Mouse (Mus musculus) adrenal gland, adult 2 months (tissue): Measurements from ENCODE around the gene Mlxip. TPM values are rescaled to one million over a fixed set of nuclear protein-coding genes. Genes with fewer than 3 reads are reported as not detected.

ENCODE experiments used
- DNase-seq: peaks from one replicate; pipeline ENCODE4 v3.0.0; 2021
- polyA plus RNA-seq: library from polyadenylated mRNA; depleted of rRNA; stranded (reverse); fragments of >200 nt; gene quantifications from 2 replicates; pipeline ENCODE4 v1.2.3, GENCODE M21; 2012
- total RNA-seq, 2 experiments: library from RNA; stranded (reverse); gene quantifications; 2 replicates each; pipeline ENCODE4 v1.2.3; 2021

Gene Mlxip
- total and polyA plus RNA-seq, 3 experiments, result 15.2 to 45.5 (median 27.4) TPM

- DNase-seq, result peak; percentile 70
Observed at GRCm38 (mm10) chr5:123381968-123382367, 12.6 kb upstream of the Mlxip start.

DNA sequence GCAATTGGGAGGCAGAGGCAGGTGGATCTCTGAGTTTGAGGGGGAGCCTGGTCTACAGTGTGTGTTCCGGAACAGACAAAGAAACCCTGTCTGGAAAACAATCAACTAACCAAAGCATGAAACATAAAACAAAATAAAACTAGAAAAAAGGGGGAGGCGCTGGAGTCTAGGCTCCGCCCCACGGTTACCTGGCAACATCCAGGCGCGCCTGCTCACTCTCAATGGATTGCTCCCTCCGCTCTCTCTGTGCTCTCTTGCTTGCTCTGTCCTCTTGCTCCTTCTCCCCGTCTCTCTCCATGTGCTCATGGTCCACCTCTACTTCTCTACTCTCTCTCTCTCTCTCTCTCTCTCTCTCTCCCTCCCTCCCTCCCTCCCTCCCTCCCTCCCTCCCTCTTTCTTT is 11.9 kb upstream of the Mlxip start:
- DNase-seq, result no peak

- no peak for DNase-seq
Observed at GRCm38 (mm10) chr5:123388452-123388851, 6.1 kb upstream of the Mlxip start.

GRCm38 (mm10) chr5:123390536-123391441 is 3.8 kb upstream of the Mlxip start:
- DNase-seq, result no peak

GRCm38 (mm10) chr5:123391442-123391809 is 3.2 kb upstream of the Mlxip start:
- peak; percentile 60 for DNase-seq

DNA sequence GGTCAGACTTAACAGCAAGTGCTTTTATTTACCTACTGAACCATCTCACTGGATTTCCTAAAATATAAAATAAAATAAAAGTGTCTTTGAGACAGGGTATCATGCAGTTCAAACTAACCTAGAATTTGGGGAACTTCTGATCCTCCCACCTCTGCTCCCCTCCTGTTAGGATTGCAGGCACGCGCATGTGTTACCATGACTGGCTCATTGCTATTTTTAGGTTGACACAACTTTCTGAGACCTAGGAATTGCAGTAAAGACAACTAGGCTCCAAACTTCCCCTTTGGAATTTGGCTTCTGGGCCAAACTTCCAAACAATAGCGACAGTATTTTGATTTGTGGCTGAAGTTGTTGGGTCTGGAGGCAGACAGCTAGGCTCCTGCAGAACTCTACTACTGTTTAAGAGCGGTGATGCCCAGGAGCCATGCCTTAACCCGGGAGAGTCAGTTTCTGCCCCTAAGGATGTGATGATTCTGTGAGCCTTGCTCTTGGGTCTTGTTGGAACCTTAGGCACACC is 754 bp upstream of the Mlxip start:
- no peak for DNase-seq

GRCm38 (mm10) chr5:123394957-123395881 is 621 bp downstream of the Mlxip start:
- DNase-seq, result peak; percentile 49

DNA sequence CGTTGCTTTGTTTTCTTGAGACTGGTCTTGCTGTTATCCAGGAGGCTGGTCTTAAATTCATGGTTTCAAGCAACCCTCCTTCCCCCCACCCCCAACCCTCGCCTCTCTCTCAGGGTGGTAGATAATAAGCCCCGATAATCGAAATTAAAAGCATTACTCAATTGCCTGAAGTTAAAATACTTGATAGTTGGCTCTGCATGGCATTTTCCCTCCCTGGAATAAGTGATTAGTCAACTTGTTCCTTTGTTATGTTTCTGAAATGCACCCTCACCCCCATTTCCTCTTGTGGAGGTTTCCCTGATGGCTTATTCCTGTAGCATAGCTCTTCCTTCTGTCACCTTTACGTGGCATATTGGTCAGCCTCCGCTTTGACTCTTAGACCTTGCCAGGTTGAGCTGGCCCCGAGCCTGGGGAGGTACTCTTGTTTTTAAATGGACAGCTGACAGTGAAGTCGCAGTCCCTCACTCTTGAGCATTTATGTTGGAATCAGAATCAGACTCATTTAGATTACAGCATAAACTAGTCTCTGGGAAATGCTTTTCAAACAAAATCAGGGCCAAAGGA is 2.4 kb downstream of the Mlxip start:
- no peak for DNase-seq

- no peak for DNase-seq
Observed at GRCm38 (mm10) chr5:123397786-123398185, 3.2 kb downstream of the Mlxip start.

DNA sequence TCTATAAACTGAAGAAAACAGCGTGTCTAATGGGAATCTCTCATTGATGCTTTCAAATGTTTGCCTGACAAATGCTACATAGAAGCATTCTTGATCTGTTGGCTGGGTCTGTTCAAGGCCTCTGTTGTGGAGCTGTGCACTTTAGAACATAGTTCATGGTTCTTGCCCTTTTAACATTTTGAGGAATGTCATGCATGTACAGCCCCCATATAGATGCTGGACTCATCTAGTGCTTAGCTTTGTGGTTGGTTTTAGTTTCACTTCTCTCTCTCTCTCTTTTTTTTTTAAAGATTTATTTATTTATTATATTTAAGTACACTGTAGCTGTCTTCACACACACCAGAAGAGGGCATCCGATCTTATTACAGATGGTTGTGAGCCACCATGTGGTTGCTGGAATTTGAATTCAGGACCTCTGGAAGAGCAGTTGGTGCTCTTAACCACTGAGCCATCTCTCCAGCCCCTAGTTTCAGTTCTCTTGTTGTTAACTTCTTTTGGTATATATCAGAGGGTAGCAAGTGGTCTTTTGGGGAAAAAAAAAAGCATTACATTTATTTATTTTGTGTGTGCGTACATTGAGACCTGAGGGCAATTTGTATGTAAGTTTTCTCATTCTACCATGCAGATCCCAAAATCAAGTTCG is 4.4 kb downstream of the Mlxip start:
- no peak for DNase-seq

DNA sequence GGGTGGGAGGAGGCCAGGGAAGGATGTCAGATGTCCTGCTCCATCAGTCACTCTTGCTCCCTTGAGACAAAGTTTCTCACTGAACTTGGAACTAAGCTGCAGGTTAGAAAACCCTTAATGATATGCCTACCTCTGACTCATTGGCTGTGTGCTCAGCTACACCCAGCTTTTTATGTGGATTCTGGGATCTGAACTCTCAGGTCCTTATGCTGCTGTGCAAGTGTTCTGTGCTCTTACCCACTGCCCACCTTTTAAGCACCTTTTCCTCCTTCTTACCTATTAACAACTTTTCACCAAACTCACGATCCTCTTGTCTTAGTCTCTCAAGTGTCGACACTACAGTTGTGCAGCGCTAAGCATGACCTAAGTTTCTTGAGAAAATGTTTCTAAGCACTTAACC is 9.9 kb downstream of the Mlxip start:
- DNase-seq, result no peak

GRCm38 (mm10) chr5:123406952-123407351 is 12.4 kb downstream of the Mlxip start:
- DNase-seq, result no peak

DNA sequence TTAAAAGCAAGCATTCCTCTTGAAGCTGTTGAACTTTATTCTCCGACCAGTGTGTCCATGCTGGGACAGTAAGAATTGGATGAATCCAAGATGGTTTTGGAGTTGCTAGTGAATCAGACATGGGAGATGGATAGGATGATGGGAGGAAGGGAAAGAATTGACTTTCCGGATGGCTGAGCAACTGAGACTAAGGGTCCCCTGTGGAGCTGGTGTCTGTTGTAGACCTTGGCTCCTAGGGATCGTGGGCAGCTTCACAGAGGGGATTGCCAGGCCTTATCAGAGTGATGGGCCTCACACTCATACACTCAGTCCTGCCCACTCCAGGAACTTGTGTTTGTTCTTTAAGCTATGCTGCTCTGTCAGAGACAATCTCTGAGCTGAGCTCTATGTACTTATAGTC is 13.6 kb downstream of the Mlxip start:
- no peak for DNase-seq

DNA sequence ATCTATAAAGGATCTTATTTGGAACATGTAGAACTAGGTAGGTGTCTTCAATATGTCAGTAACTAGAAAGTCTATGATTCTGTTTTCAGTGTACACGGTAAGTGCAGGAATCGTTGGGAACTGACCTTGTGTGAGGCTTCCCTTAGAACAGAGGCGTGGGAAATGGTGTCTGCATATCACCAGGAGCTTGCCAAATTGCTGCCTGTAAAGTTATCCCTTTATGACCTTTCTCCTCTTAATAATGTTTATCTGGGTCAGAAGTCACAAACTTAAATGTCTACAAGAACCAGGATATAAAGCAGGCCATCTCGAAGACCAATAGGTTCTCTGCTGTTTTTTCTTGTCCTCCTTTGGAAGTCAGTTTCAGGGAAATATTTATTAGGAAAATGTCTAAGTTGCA is 17.6 kb downstream of the Mlxip start:
- no peak for DNase-seq

GRCm38 (mm10) chr5:123413866-123414363 is 19.3 kb downstream of the Mlxip start:
- DNase-seq, result no peak

DNA sequence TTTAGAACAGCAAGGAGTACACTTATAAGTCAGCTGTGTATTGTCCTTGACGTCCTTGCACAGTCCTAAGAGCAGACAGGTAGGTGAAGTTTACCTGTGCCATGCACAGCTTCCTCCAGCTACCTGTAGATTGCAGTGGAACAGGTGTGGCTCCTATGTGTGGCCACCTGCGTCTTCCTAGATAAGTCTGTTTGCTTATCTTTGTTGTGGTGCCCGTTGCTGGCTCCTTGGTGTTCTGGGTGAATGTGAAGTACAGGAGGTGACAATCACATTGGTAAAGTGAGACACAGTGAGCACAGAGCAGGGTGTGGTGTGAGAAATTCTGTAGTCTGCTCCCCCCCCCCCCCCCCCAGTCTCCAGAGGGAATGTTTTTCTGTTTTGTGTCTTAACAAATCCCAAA is 21.6 kb downstream of the Mlxip start:
- DNase-seq, result no peak

GRCm38 (mm10) chr5:123416566-123417518 is 22.2 kb downstream of the Mlxip start:
- peak; percentile 37 for DNase-seq

GRCm38 (mm10) chr5:123423885-123424284 is 29.3 kb downstream of the Mlxip start:
- peak; percentile 35 for DNase-seq

DNA sequence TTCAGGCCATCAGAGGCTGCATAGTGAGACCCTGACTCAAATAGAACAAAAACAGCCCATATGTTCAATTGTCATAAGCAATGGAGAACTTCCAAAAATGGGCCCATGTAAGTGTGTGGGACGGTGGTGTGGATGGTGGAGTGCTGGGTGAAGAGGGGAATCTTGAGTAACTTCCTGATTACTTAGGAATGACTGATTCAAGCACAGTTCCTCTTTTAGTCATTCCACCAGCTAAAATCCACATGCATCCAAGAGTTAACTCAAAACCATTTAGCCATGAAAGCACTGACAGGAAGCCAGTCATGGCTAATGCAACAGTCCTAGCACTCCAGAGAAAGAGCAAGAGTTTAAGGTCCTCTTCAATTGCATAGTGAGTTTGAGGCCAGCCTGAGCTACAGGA is 33.0 kb downstream of the Mlxip start:
- no peak for DNase-seq

- DNase-seq, result peak; percentile 80
Observed at GRCm38 (mm10) chr5:123431524-123432304, 37.1 kb downstream of the Mlxip start.
